Mouse (Mus musculus): ENCODE data around the gene Bcl2l12.

The Bcl2l12 gene

GRCm38 (mm10) chr7:44955628-44956027, 42.9 kb downstream of the Bcl2l12 start:
- DNase-seq, result peak; percentile 18

- DNase-seq, result no peak
Measured at GRCm38 (mm10) chr7:44954091-44954885, 44.2 kb downstream of the Bcl2l12 start.

GRCm38 (mm10) chr7:44953561-44953960, 45.0 kb downstream of the Bcl2l12 start:
- DNase-seq, result no peak

GRCm38 (mm10) chr7:44952611-44953306, 45.8 kb downstream of the Bcl2l12 start:
- DNase-seq, result peak; percentile 95

- DNase-seq, result peak; percentile 84
Measured at GRCm38 (mm10) chr7:44951960-44952359, 46.6 kb downstream of the Bcl2l12 start.

- no peak for DNase-seq
Measured at GRCm38 (mm10) chr7:44949922-44950321, 48.6 kb downstream of the Bcl2l12 start.

GRCm38 (mm10) chr7:44942904-44943303, 55.6 kb downstream of the Bcl2l12 start, which contains the start of gene Tsks:
Gene Tsks, plus strand, starts transcription at chr7:44943204.
- no peak for DNase-seq

Data from kidney, adult 18-20 months (tissue).